Mouse (Mus musculus) hindbrain, embryonic 15.5 days (tissue): Measurements from ENCODE around the gene Adamtsl5. TPM values are rescaled to one million over a fixed set of nuclear protein-coding genes. Genes with fewer than 3 reads are reported as not detected.
A peak's percentile ranks its signal among the peaks of the same experiment; 100 is the strongest.

Experiments used
- ATAC-seq: fragments of 200-750 bp; cut with Nextera tagmentation; 2 replicates; pipeline ENCODE4 v1.8.0; 2017; ENCODE audit warnings: low read depth, moderate number of reproducible peaks, moderate TSS enrichment; ENCODE audit not compliant: low FRiP score
- H3K27ac ChIP-seq: fragments of 300-500 bp; sonication (generic); replicated peaks from 2 replicates; pipeline ENCODE4 v1.5.1; 2015; ENCODE audit warnings: mild to moderate bottlenecking, inconsistent platforms
- H3K27me3 ChIP-seq: fragments of 300-500 bp; sonication (generic); 2 replicates; pipeline ENCODE4 v1.6.1; 2015; ENCODE audit warnings: control low read depth, inconsistent platforms
- H3K36me3 ChIP-seq: fragments of 300-500 bp; sonication (generic); 2 replicates; pipeline ENCODE4 v1.6.1; 2015; ENCODE audit warnings: control low read depth, inconsistent platforms
- H3K4me1 ChIP-seq: fragments of 300-500 bp; sonication (generic); replicated peaks from 2 replicates; pipeline ENCODE4 v1.6.1; 2015; ENCODE audit warnings: control low read depth, inconsistent platforms
- H3K4me2 ChIP-seq: fragments of 300-500 bp; sonication (generic); 2 replicates; pipeline ENCODE4 v1.6.1; 2015; ENCODE audit warnings: moderate library complexity, mild to moderate bottlenecking, inconsistent platforms
- H3K4me3 ChIP-seq: fragments of 300-500 bp; sonication (generic); 2 replicates; pipeline ENCODE4 v1.5.1; 2015; ENCODE audit warnings: mild to moderate bottlenecking, inconsistent platforms
- H3K9ac ChIP-seq: fragments of 300-500 bp; sonication (generic); 2 replicates; pipeline ENCODE4 v1.6.1; 2015; ENCODE audit warnings: inconsistent platforms
- H3K9me3 ChIP-seq: fragments of 300-500 bp; sonication (generic); 2 replicates; pipeline ENCODE4 v1.6.1; 2016; ENCODE audit warnings: control low read depth, inconsistent platforms
- WGBS: fragments of 180-500 bp; shearing (Covaris S2); methylation state at CpG from one replicate; pipeline ENCODE4 v1.1.7; 2015; 5-methylcytosine and 5-hydroxymethylcytosine counted together
- polyA plus RNA-seq: library from polyadenylated mRNA; unstranded; fragments of >200 nt; fragmentation: Nextera tagmentation; extraction: Ambion mirVana; gene quantifications from 2 replicates; pipeline ENCODE4 v1.2.1, GENCODE M21; 2015

The Adamtsl5 gene
- polyA plus RNA-seq, 1 experiment from 2014 or later, result 1.2 TPM

DNA sequence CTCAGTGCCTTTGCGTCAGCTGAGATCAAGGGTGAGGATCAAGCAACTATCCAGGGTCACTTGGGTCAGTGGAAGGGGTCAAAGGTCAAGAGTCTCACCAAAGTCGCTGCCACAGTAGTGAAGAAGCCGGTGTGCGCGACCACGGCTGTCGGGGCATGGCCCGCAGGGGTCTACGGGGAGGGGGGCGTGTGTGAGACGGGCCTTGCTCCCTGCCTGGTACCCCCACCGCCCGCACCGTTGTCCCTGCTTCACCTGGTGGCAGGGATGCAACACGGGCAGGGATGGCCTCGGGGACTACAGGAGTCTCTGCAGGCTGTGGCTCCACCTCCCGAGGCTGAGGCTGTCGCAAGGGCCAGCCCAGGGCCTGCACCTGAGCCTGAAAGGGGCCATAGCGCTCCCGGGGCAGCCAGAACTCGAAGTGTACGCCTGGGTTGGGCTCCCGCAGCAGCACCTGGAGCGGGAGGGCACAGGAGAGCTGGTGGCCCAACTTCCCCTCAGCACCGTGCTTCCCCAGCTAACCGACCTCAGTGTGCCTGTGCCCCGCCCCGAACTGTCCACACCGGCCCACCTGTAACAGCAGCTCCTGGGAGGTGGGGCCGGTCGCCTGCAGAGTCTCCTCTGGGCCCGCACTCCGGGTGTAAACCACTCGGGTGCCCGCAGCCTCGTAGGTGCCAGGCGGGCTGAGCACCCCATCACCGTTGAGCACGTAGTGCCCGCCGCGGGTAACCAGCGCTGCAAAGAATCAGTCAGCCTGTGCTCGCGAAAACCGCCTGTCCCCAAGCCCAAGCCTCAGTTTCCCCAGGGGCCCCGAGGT lies 6.5 kb downstream of the Adamtsl5 start:
- no peak overlapping the region for H3K9ac ChIP-seq
- peak overlapping the region; percentile 56 for H3K4me2 ChIP-seq
- peaks cover 22% of the 10 kb centered on the region for H3K4me1 ChIP-seq
- ATAC-seq, result no peak
- no peaks in the 10 kb centered on the region for H3K36me3 ChIP-seq
- peak overlapping the region; percentile 32; the same call in 1 of the 2 replicates for H3K4me3 ChIP-seq
- H3K9me3 ChIP-seq, result no peaks in the 10 kb centered on the region
- peaks cover 65% of the 10 kb centered on the region for H3K27me3 ChIP-seq
- no peak overlapping the region for H3K27ac ChIP-seq
- 2% methylated on average over 47 of the region's 47 CpGs for WGBS

DNA sequence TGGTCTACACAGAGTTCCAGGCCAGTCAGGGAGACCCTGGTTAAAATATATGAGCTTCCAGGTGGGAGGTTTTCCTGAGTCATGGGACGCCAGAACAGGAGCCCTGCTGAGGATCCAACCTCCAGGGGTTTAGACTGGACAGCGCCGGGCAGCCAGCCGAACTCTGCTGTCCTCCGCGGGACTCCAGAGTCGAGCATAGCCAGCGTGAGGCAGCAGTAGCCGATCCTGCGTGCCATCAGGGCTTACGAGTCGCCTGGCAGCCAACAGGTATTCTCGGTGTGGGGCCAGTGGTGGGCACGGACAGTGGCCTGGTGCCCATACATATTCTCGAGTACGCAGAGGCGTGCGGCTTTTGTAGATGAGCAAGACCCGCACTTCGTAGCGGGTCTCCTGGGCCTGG lies 7.2 kb downstream of the Adamtsl5 start:
- peaks cover 59% of the 10 kb centered on the region for H3K27me3 ChIP-seq
- ATAC-seq, result no peak

DNA sequence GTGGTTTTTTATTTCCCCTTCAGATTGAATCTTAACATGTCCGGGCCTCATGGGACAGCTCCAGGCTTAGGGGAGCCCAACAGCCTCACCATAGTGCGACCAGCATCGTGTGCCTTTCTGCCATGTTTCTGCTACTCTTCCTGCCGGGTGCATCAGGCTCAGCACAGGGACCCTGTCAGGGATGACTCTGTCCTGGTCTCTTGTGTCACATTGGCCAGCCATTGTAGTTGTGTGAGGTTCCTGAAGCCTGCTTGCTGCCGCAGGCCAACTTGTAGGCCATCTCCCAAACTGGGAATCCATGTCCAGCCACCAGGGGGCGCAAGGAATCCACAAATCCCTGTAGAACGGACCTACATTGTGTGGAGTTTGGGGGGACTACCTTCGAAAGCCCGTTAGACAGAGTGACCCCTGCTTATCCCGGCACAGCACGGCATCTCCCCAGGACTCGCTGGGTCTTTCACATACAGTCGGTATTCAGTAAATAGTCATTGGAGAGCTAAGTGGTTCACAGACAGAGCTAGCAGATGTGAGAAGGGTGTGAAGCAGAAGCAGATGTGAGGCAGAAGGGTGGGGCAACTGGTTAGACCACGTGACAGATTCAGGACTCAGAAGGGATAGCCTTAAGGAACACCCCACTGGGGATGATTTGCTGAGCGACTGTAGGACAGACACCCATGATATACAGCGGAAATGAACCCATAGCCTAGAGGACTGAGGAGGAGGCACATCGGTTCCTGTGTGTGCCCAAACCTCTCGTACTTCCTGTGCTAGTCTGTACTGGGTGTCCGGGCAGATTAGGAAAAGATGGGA lies 8.1 kb downstream of the Adamtsl5 start:
- Histone ChIP-seq H3K4me2 (peak overlapping the region; percentile 26), H3K4me1 (peaks cover 22% of the 10 kb centered on the region), H3K9me3 (no peaks in the 10 kb centered on the region), H3K9ac (no peak overlapping the region), H3K27me3 (peaks cover 50% of the 10 kb centered on the region), H3K4me3 (no peak overlapping the region), H3K27ac (no peak overlapping the region), H3K36me3 (no peaks in the 10 kb centered on the region)
- ATAC-seq, result no peak
- WGBS, result 22% methylated on average over 19 of the region's 19 CpGs

More for the DNA sequence above, 7.2 kb downstream of the Adamtsl5 start:
- Histone ChIP-seq H3K4me1 (peaks cover 22% of the 10 kb centered on the region), H3K27ac (no peak overlapping the region), H3K4me3 (no peak overlapping the region), H3K9ac (no peak overlapping the region), H3K4me2 (no peak overlapping the region), H3K36me3 (no peaks in the 10 kb centered on the region), H3K9me3 (no peaks in the 10 kb centered on the region)
- WGBS, result 8% methylated on average over 21 of the region's 21 CpGs

DNA sequence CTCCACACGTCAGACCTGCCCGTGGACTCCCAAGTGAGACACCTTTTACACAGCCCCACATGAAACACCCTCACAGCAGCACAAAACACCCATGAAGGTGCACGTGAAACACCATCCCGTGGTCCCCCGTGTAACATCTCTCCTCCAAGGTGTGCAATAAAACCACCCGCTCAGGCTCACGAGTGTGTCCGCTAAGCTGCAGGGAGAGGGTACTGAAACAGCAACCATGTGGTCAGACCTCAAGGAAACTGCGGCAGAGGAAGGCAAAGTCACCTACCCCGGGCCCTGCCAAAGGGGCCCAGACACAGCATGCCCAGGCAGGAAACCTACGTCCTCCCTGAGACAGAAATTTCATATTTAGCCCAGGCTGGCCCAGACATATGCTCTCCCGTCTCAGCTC lies 11.9 kb downstream of the Adamtsl5 start:
- H3K36me3 ChIP-seq, result no peaks in the 10 kb centered on the region
- no peak overlapping the region for H3K4me3 ChIP-seq
- no peak overlapping the region for H3K4me2 ChIP-seq
- ATAC-seq, result no peak
- peaks cover 11% of the 10 kb centered on the region for H3K27me3 ChIP-seq
- WGBS, result 91% methylated on average over 12 of the region's 12 CpGs
- no peaks in the 10 kb centered on the region; the same call in 1 of the 2 replicates for H3K4me1 ChIP-seq
- no peaks in the 10 kb centered on the region for H3K9me3 ChIP-seq
- H3K27ac ChIP-seq, result no peak overlapping the region
- no peak overlapping the region for H3K9ac ChIP-seq

DNA sequence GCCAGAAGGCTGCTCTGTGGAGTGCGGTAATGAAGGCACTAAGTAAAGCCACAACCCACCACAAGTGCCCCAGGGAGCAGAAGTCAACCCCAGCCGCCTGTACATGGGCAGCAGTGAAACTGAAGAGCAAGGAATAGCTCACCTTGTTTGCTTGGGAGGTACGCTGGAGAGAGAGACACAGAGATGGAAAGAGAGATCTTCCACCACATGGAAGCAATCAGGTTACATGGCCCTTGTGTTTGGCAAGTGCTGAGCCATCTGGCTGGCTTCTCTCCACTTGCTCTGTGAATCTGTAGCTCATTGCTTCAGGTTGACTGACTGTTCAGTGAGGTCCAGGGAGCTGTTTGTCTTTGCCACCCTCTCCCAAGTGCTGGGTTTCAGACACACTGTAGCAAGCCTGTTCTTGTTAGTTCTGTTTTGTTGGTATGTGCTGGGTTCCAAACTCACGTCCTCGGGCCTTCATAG lies 15.7 kb downstream of the Adamtsl5 start:
- H3K9ac ChIP-seq, result no peak overlapping the region
- no peak for ATAC-seq
- H3K4me2 ChIP-seq, result no peak overlapping the region
- WGBS, result 81% methylated on average over 5 of the region's 5 CpGs
- H3K36me3 ChIP-seq, result no peaks in the 10 kb centered on the region
- no peak overlapping the region for H3K27ac ChIP-seq
- peaks cover 12% of the 10 kb centered on the region for H3K4me1 ChIP-seq
- no peaks in the 10 kb centered on the region for H3K9me3 ChIP-seq
- no peaks in the 10 kb centered on the region for H3K27me3 ChIP-seq
- H3K4me3 ChIP-seq, result no peak overlapping the region

DNA sequence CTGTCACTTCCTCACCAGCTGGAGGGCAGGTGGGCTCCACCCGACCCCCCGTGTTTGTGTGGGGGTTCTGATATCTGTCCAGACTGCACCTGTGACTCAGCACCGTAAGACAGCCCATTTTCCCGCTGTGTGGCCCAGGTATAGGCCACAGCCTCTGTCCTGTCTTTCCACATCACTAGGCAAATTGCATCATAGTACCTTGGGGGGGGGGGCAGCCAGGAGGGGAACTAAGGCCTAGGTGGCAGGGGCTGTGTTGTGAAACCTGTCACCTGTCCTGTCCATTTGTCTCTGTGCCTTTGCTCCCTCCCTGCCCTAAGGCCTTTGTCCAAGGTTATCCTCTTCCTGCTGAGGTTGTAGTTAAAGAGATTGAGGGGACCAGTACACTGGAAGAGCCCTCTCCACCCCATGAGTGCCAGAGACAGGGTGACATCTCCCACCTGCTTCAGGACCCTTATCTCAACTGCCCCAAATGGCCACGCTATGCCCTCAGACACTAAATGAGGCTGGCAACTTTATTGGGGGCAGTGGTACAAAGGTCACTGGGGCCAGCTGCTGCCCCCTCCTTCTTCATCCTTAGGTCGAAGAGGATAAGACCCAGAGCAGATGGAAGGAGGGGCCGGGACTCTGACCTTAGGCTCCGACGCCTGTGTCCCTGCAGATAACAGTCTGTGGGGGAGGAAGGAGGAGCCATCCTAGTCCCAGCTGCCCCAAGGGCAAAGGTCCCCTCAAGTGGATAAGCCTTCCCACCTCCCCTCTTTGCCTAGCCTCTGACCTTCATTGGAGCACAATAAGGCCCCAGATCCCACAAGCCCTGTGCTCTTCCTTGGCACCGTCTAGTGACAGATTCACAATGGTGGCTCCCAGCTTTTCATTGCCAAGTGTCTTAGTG lies 16.3 kb downstream of the Adamtsl5 start:
- Histone ChIP-seq H3K9ac (no peak overlapping the region), H3K27ac (no peak overlapping the region), H3K4me2 (no peak overlapping the region), H3K27me3 (no peaks in the 10 kb centered on the region), H3K36me3 (no peaks in the 10 kb centered on the region), H3K9me3 (no peaks in the 10 kb centered on the region), H3K4me3 (no peak overlapping the region), H3K4me1 (peaks cover 12% of the 10 kb centered on the region)
- WGBS, result 75% methylated on average over 10 of the region's 10 CpGs
- ATAC-seq, result no peak

DNA sequence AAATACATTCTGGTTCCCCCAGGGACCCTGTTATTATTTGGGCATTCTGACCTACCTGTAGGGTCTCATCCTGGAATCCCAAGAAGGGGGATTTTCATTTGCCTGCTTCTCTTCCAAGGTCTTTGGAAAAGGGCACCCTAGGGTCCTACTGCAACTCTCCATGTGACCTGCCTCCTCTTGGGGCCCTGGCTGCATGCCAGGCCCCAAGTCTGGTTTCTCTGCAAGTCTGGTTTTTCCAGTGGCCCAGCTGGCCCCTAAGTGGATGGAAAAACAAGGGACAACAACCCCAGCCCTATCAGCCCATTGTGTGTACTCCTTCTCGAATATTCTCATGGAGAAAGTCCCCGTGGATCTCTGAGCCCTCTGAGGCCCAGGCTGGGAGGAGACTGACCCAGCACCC lies 17.3 kb downstream of the Adamtsl5 start:
- H3K4me3 ChIP-seq, result peak overlapping the region; percentile 50; the same call in 1 of the 2 replicates
- no peak overlapping the region for H3K9ac ChIP-seq
- WGBS, result 75% methylated on average over 2 of the region's 2 CpGs
- no peaks in the 10 kb centered on the region for H3K9me3 ChIP-seq
- peak overlapping the region; percentile 91 for H3K4me2 ChIP-seq
- H3K27ac ChIP-seq, result no peak overlapping the region
- no peaks in the 10 kb centered on the region for H3K36me3 ChIP-seq
- no peak for ATAC-seq
- H3K4me1 ChIP-seq, result peaks cover 12% of the 10 kb centered on the region
- no peaks in the 10 kb centered on the region for H3K27me3 ChIP-seq

DNA sequence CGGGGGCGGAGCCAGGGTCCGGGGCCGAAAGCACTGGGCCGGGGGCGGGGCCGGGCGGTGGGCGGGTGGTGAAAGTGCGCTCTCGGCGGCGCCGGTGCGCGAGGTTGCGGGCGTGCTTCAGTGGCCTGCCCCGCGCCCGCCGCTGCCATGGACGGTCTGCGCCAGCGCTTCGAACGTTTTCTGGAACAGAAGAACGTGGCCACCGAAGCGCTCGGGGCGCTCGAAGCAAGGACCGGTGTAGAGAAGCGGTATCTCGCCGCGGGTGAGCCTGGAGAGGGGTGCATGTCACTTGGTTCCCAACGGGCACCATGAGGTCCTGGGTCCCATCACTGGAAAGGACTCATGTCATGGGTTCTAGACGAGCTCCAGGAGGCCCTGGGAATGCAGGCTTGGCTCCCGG lies 18.1 kb downstream of the Adamtsl5 start:
- WGBS, result 3% methylated on average over 37 of the region's 41 CpGs

DNA sequence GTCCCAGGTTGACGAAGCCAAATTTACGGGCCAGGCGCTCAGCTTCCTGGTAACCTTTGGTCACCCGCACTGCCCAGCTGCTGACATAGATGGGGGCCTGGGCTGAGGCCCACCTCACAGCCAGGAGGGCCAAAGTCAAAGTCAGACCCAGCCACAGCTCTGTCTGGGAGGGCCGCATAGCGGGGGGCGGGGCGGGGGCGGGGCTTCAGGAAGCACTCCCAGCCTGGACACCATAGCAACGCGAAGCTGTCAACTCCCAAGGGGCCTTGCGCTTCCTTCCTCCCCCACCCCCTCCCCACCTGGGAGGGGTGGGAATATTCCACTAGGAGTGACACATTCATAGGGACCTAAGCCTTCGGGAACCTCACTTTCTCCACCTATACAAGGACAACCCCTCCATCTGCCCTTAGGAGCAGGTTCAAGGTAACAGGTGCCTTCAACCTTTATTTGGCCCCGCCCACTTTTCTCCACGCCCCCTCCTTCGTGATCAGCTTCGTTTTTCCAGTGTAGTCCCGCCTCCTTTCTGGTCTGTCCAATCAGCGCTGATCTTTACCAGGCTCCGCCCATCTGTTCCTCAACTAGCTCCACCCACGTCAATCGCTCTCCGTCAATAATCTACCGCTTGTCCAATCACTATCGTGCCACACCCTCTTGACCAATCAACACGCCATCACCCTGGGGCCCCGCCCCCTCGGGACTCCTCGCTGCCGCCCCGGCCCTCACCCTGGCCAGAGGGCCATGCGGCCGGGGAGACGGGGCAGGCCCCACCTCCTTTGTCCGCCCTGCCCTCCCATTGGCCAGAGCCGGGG lies 18.7 kb downstream of the Adamtsl5 start, which contains the start of the genes Pcsk4 and Reep6:
Gene Pcsk4, minus strand, starts transcription at position 226 of the 809 bp plus-strand sequence.
Gene Reep6, plus strand, starts transcription at position 681 of the 809 bp plus-strand sequence.
- Histone ChIP-seq H3K4me3 (peak within 1 kb of the TSS; percentile 50), H3K9ac (peak within 1 kb of the TSS; percentile 45), H3K4me2 (peak within 1 kb of the TSS; percentile 91), H3K4me1 (peaks cover 12% of the 10 kb centered on the region), H3K27ac (no peak within 1 kb of the TSS), H3K9me3 (no peaks in the 10 kb centered on the region), H3K36me3 (no peaks in the 10 kb centered on the region), H3K27me3 (no peaks in the 10 kb centered on the region)
- ATAC-seq, result peak; percentile 94
- 6% methylated on average over 35 of the region's 36 CpGs for WGBS

More for the DNA sequence above, 18.1 kb downstream of the Adamtsl5 start:
- Histone ChIP-seq H3K4me1 (peaks cover 12% of the 10 kb centered on the region), H3K4me3 (peak overlapping the region; percentile 50), H3K4me2 (peak overlapping the region; percentile 91), H3K9me3 (no peaks in the 10 kb centered on the region), H3K27me3 (no peaks in the 10 kb centered on the region), H3K9ac (peak overlapping the region; percentile 45), H3K36me3 (no peaks in the 10 kb centered on the region), H3K27ac (no peak overlapping the region)
- no peak for ATAC-seq

DNA sequence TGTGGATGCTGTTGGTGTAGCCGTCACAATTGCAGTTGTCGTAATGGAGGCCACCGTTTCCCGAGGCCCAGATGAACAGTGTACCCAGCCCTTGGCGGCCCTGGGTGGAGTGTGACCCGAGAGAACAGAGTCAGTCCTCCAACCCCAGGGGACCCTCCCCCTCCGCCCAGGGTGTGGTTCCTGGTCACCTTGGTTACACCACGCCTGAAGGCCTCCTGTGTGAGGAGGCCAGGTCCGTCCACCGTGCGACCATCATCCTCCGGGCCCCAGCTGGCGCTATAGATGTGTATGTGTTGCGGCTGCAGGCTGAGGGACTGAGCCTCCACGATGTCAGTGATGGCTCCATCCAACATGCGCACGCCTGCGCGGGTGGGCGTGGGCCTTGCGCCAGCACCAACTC lies 23.2 kb downstream of the Adamtsl5 start:
- no peak overlapping the region for H3K9ac ChIP-seq
- H3K9me3 ChIP-seq, result no peaks in the 10 kb centered on the region
- peaks cover 16% of the 10 kb centered on the region for H3K4me1 ChIP-seq
- H3K4me2 ChIP-seq, result no peak overlapping the region
- H3K36me3 ChIP-seq, result no peaks in the 10 kb centered on the region
- no peak overlapping the region for H3K27ac ChIP-seq
- no peaks in the 10 kb centered on the region for H3K27me3 ChIP-seq
- no peak for ATAC-seq
- 82% methylated on average over 21 of the region's 21 CpGs for WGBS
- H3K4me3 ChIP-seq, result no peak overlapping the region
